Mouse (Mus musculus) megakaryocyte-erythroid progenitor cell, adult 5-6 weeks (primary cell): ENCODE data around the gene Rtbdn. TPM values are rescaled to one million over a fixed set of nuclear protein-coding genes. Genes with fewer than 3 reads are reported as not detected.

Experiments used
- ATAC-seq: replicated peaks from 2 replicates; pipeline ENCODE4 v1.8.0; 2016; ENCODE audit warnings: mild to moderate bottlenecking, inconsistent platforms; ENCODE audit not compliant: severe bottlenecking, poor library complexity, low FRiP score, low TSS enrichment
- total RNA-seq, 2 experiments: library from RNA; stranded (forward) in 1 of 2; stranded (reverse) in 1 of 2; fragments of 200-1000, 215-1000 nt in 1 of 2; fragments of >200 nt in 1 of 2; fragmentation: Nextera tagmentation in 1 of 2; gene quantifications; 2 replicates each; pipeline ENCODE4 v1.2.3; 2014 to 2017

Gene Rtbdn
- total RNA-seq, 2 experiments from 2014 or later = not detected

- no peak for ATAC-seq
Observed at GRCm38 (mm10) chr8:84975434-84975833, 28.6 kb downstream of the Rtbdn start.

- peak; percentile 67 for ATAC-seq
Observed at GRCm38 (mm10) chr8:84976031-84976762, 29.4 kb downstream of the Rtbdn start.

GRCm38 (mm10) chr8:84976763-84977434, 30.1 kb downstream of the Rtbdn start:
- no peak for ATAC-seq

- ATAC-seq = 0 out of 2 replicates have a peak, but pooled peaks have one; percentile 3
Observed at GRCm38 (mm10) chr8:84977435-84978247, 30.9 kb downstream of the Rtbdn start.

GRCm38 (mm10) chr8:84978248-84978940, 31.6 kb downstream of the Rtbdn start, which contains the start of gene Junb:
Gene Junb, minus strand, starts transcription at chr8:84978718.
- ATAC-seq = peak; percentile 20

- peak; percentile 27 for ATAC-seq
Observed at GRCm38 (mm10) chr8:84979599-84980421, 33.0 kb downstream of the Rtbdn start.

- no peak for ATAC-seq
Observed at GRCm38 (mm10) chr8:84980622-84981358, 34.0 kb downstream of the Rtbdn start.

- no peak for ATAC-seq
Observed at GRCm38 (mm10) chr8:84981644-84982498, 35.1 kb downstream of the Rtbdn start.

GRCm38 (mm10) chr8:84982499-84983011, 35.8 kb downstream of the Rtbdn start:
- no peak for ATAC-seq

GRCm38 (mm10) chr8:84984294-84985048, 37.7 kb downstream of the Rtbdn start:
- no peak for ATAC-seq

- ATAC-seq = no peak
Observed at GRCm38 (mm10) chr8:84985049-84985683, 38.4 kb downstream of the Rtbdn start.

GRCm38 (mm10) chr8:84985684-84986378, 39.0 kb downstream of the Rtbdn start:
- ATAC-seq = peak; percentile 42

GRCm38 (mm10) chr8:84986379-84986945, 39.7 kb downstream of the Rtbdn start:
- ATAC-seq = peak; percentile 6; the same call in 1 of the 2 replicates

- no peak for ATAC-seq
Observed at GRCm38 (mm10) chr8:84987388-84987787, 40.6 kb downstream of the Rtbdn start.

GRCm38 (mm10) chr8:84987903-84988302, 41.1 kb downstream of the Rtbdn start:
- ATAC-seq = no peak
